Mouse (Mus musculus) small intestine, adult 2 months (tissue): ENCODE measurements around the gene Olfr548-ps1. TPM values are rescaled to one million over a fixed set of nuclear protein-coding genes. Genes with fewer than 3 reads are reported as not detected.
"Not testable (repeated sequence)": the region's sequence is repeated elsewhere in the genome, so short reads cannot be mapped to it uniquely, and the experiment has no call there.

Experiments
- H3K27ac ChIP-seq: fragments of 200-500 bp; 2 replicates; pipeline ENCODE4 v1.5.1; 2012; ENCODE audit warnings: low read depth, low read length, control low read depth, inconsistent platforms; ENCODE audit not compliant: insufficient read depth
- H3K27me3 ChIP-seq: fragments of 200-500 bp; 2 replicates; pipeline ENCODE4 v1.6.1; 2012; ENCODE audit warnings: mild to moderate bottlenecking, moderate library complexity, low read length, inconsistent platforms; ENCODE audit not compliant: control insufficient read depth, insufficient read depth
- H3K36me3 ChIP-seq: fragments of 200-500 bp; 2 replicates; pipeline ENCODE4 v1.6.1; 2012; ENCODE audit warnings: mild to moderate bottlenecking, low read length, control low read depth, inconsistent platforms; ENCODE audit not compliant: control insufficient read depth, insufficient read depth
- H3K4me1 ChIP-seq: fragments of 200-500 bp; 2 replicates; pipeline ENCODE4 v1.6.1; 2012; ENCODE audit warnings: low read length, inconsistent platforms, mixed read lengths; ENCODE audit not compliant: control insufficient read depth, insufficient read depth, insufficient read length
- H3K4me3 ChIP-seq: fragments of 200-500 bp; 2 replicates; pipeline ENCODE4 v1.5.1; 2012; ENCODE audit warnings: low read depth, mild to moderate bottlenecking, control low read depth, inconsistent platforms, low read length, moderate library complexity
- CTCF ChIP-seq: fragments of 200-500 bp; IDR thresholded peaks from 2 replicates; pipeline ENCODE4 v1.5.1; 2012; ENCODE audit warnings: low read depth, mild to moderate bottlenecking, control low read depth, inconsistent platforms, low read length, moderate library complexity, mixed read lengths; ENCODE audit not compliant: insufficient replicate concordance, insufficient read length; ENCODE audit errors: extremely low read depth
- POLR2A ChIP-seq: fragments of 200-500 bp; IDR thresholded peaks from 2 replicates; pipeline ENCODE4 v1.6.1; 2012; ENCODE audit warnings: low read depth, mild to moderate bottlenecking, control low read depth, inconsistent platforms, low read length, moderate library complexity
- WGBS: fragments of 180-500 bp; shearing (Covaris S2); methylation state at CpG from one replicate; pipeline ENCODE4 v1.1.7; 2018; 5-methylcytosine and 5-hydroxymethylcytosine counted together
- polyA plus RNA-seq: library from polyadenylated mRNA; depleted of rRNA; stranded (reverse); fragments of >200 nt; gene quantifications from 2 replicates; pipeline ENCODE4 v1.2.3, GENCODE M21; 2012; rRNA removed

Olfr548-ps1 gene
- polyA plus RNA-seq: not detected in 2 replicates

GRCm38 (mm10) chr7:102540596-102540995 is at the start of gene Olfr548-ps1:
Olfr548-ps1 (plus strand) TSS chr7:102540896.
- TF ChIP-seq CTCF (no peak), POLR2A (no peak)
- Histone ChIP-seq H3K27ac (no peak within 1 kb of the TSS), H3K4me1 (no peaks in the 10 kb centered on the region), H3K4me3 (no peak within 1 kb of the TSS), H3K36me3 (no peaks in the 10 kb centered on the region), H3K27me3 (no peaks in the 10 kb centered on the region)
- 71% methylated on average over 2 of the region's 2 CpGs for WGBS

GRCm38 (mm10) chr7:102494416-102494815 is 46.3 kb upstream of the Olfr548-ps1 start:
- H3K36me3 ChIP-seq, H3K27ac ChIP-seq, H3K4me3 ChIP-seq, H3K27me3 ChIP-seq, H3K4me1 ChIP-seq: not testable (repeated sequence)
- 44% methylated on average over 7 of the region's 7 CpGs for WGBS

GRCm38 (mm10) chr7:102499473-102499872 is 41.2 kb upstream of the Olfr548-ps1 start, which contains the start of gene Olfr545:
Olfr545 (minus strand) TSS chr7:102499573.
- no peak within 1 kb of the TSS for H3K4me3 ChIP-seq
- TF ChIP-seq POLR2A (no peak), CTCF (no peak)
- H3K27ac ChIP-seq: no peak within 1 kb of the TSS
- H3K4me1 ChIP-seq: no peaks in the 10 kb centered on the region
- WGBS: 56% methylated on average over 3 of the region's 3 CpGs
- no peaks in the 10 kb centered on the region for H3K36me3 ChIP-seq
- no peaks in the 10 kb centered on the region; the same call in 1 of the 2 replicates for H3K27me3 ChIP-seq

- no peak overlapping the region for H3K27ac ChIP-seq
- H3K4me3 ChIP-seq: no peak overlapping the region
- 69% methylated on average over 5 of the region's 5 CpGs for WGBS
- H3K27me3 ChIP-seq: no peaks in the 10 kb centered on the region; the same call in 1 of the 2 replicates
- no peaks in the 10 kb centered on the region for H3K36me3 ChIP-seq
- no peaks in the 10 kb centered on the region for H3K4me1 ChIP-seq
- TF ChIP-seq CTCF (no peak), POLR2A (no peak)
Measured at GRCm38 (mm10) chr7:102501986-102502385, 38.7 kb upstream of the Olfr548-ps1 start.

- TF ChIP-seq POLR2A (no peak), CTCF (peak; percentile 74; the same call in 1 of the 2 replicates)
- Histone ChIP-seq H3K27me3 (no peaks in the 10 kb centered on the region), H3K27ac (no peak overlapping the region), H3K4me3 (no peak overlapping the region), H3K4me1 (no peaks in the 10 kb centered on the region), H3K36me3 (no peaks in the 10 kb centered on the region)
- 35% methylated on average over 3 of the region's 3 CpGs for WGBS
Measured at GRCm38 (mm10) chr7:102506848-102507247, 33.8 kb upstream of the Olfr548-ps1 start.

- H3K27ac ChIP-seq: no peak overlapping the region
- TF ChIP-seq POLR2A: no peak
- no peak for TF ChIP-seq CTCF
- no peaks in the 10 kb centered on the region for H3K27me3 ChIP-seq
- no peaks in the 10 kb centered on the region; the same call in 1 of the 2 replicates for H3K4me1 ChIP-seq
- 87% methylated on average over 9 of the region's 9 CpGs for WGBS
- no peaks in the 10 kb centered on the region for H3K36me3 ChIP-seq
- no peak overlapping the region for H3K4me3 ChIP-seq
Measured at GRCm38 (mm10) chr7:102508066-102508465, 32.6 kb upstream of the Olfr548-ps1 start.

GRCm38 (mm10) chr7:102508666-102509065 is 32.0 kb upstream of the Olfr548-ps1 start:
- WGBS: 81% methylated on average over 6 of the region's 6 CpGs
- TF ChIP-seq POLR2A (no peak), CTCF (no peak)
- no peaks in the 10 kb centered on the region for H3K36me3 ChIP-seq

GRCm38 (mm10) chr7:102509726-102510125 is 31.0 kb upstream of the Olfr548-ps1 start:
- no peak overlapping the region for H3K4me3 ChIP-seq
- TF ChIP-seq POLR2A (no peak), CTCF (no peak)
- 83% methylated on average over 7 of the region's 7 CpGs for WGBS
- H3K27me3 ChIP-seq: no peaks in the 10 kb centered on the region
- H3K4me1 ChIP-seq: no peaks in the 10 kb centered on the region; the same call in 1 of the 2 replicates
- no peaks in the 10 kb centered on the region for H3K36me3 ChIP-seq
- H3K27ac ChIP-seq: no peak overlapping the region

More at GRCm38 (mm10) chr7:102508666-102509065, 32.0 kb upstream of the Olfr548-ps1 start:
- no peaks in the 10 kb centered on the region; the same call in 1 of the 2 replicates for H3K4me1 ChIP-seq
- H3K27me3 ChIP-seq: no peaks in the 10 kb centered on the region
- no peak overlapping the region for H3K27ac ChIP-seq
- no peak overlapping the region for H3K4me3 ChIP-seq
